Comparison of ENCODE assay signal across 21 mouse cellular contexts in genomic region chr4:125451821-125452220, GRCm38 (mm10). TPM values are rescaled to one million over a fixed set of nuclear protein-coding genes. Genes with fewer than 3 reads are reported as not detected.
"Had no signal": no experiment of that assay in that cellular context is flagged by ENCODE, and none has a peak within 500 bp of the region (broad histone marks: within the 10 kb centered on the region; RNA-seq: fewer than 3 reads in every experiment).

No protein-coding gene starts in this region.

- H3K4me2 ChIP-seq: limb, embryonic 13.5 days; liver, embryonic 12.5 days; liver, embryonic 15.5 days; lung, embryonic 15.5 days had no signal

- DNase-seq: kidney, adult 9 months; kidney, postnatal 14 days; kidney, postnatal 4 days; layer of hippocampus, adult 9-11 months; liver; lung, adult 18-20 months; lung, postnatal 10 days; lung, postnatal 36 days; right cerebral cortex, adult 18-20 months; right cerebral cortex, postnatal 14 days; right cerebral cortex, postnatal 4 days; thymus, postnatal 25 days had no signal

- H3K36me3 ChIP-seq: limb, embryonic 10.5 days; limb, embryonic 13.5 days; liver, embryonic 12.5 days; liver, embryonic 15.5 days; lung, embryonic 15.5 days; midbrain, embryonic 10.5 days had no signal

- ATAC-seq: liver, embryonic 12.5 days had no signal

- H3K4me3 ChIP-seq: layer of hippocampus, adult 2 months; limb, embryonic 10.5 days; limb, embryonic 13.5 days; liver, embryonic 12.5 days; liver, embryonic 15.5 days; lung, embryonic 15.5 days; megakaryocyte, embryonic 14.5 days; midbrain, embryonic 10.5 days had no signal

- H3K4me1 ChIP-seq: limb, embryonic 13.5 days; liver, embryonic 12.5 days; liver, embryonic 15.5 days; lung, embryonic 15.5 days; megakaryocyte, embryonic 14.5 days had no signal

- H3K9ac ChIP-seq: limb, embryonic 13.5 days; liver, embryonic 12.5 days; liver, embryonic 15.5 days; lung, embryonic 15.5 days had no signal

- H3K27ac ChIP-seq: layer of hippocampus, adult 2 months; limb, embryonic 10.5 days; limb, embryonic 13.5 days; liver, embryonic 12.5 days; liver, embryonic 15.5 days; lung, embryonic 15.5 days; stomach, postnatal 0 days had no signal

- H3K9me3 ChIP-seq: limb, embryonic 10.5 days; limb, embryonic 13.5 days; liver, embryonic 12.5 days; liver, embryonic 15.5 days; lung, embryonic 15.5 days; megakaryocyte, embryonic 14.5 days; midbrain, embryonic 10.5 days had no signal

- H3K27me3 ChIP-seq: lung, embryonic 15.5 days had no signal

RNA-seq across cellular contexts. Expression of gene Grik3, which starts 38.7 kb away (rescaled TPM):
- polyA plus RNA-seq: limb, embryonic 10.5 days; liver, embryonic 12.5 days; liver, embryonic 15.5 days; lung, embryonic 15.5 days had no signal
